Mouse (Mus musculus) left cerebral cortex, adult 11 months (tissue): ENCODE results near the gene Plpp3.

ENCODE experiments used
- DNase-seq: peaks from one replicate; pipeline ENCODE4 v3.0.0; 2022; ENCODE audit warnings: low spot score

Gene Plpp3

GRCm38 (mm10) chr4:105157276-105158168 lies at the start of gene Plpp3:
Plpp3 (plus strand) TSS chr4:105157347.
- DNase-seq, result peak; percentile 41

- DNase-seq, result no peak
These were observed 49.1 kb upstream of the Plpp3 start for GRCm38 (mm10) chr4:105107943-105108640.

- DNase-seq, result no peak
These were observed 48.4 kb upstream of the Plpp3 start for GRCm38 (mm10) chr4:105108641-105109198.

- peak; percentile 77 for DNase-seq
These were observed 47.8 kb upstream of the Plpp3 start, which contains the start of gene Prkaa2 for GRCm38 (mm10) chr4:105109199-105109989. Prkaa2 (minus strand) TSS chr4:105109890.

GRCm38 (mm10) chr4:105109990-105110683 lies 47.0 kb upstream of the Plpp3 start:
- peak; percentile 59 for DNase-seq

- DNase-seq, result no peak
These were observed 46.5 kb upstream of the Plpp3 start for GRCm38 (mm10) chr4:105110684-105111035.

- no peak for DNase-seq
These were observed 45.4 kb upstream of the Plpp3 start for GRCm38 (mm10) chr4:105111770-105112169.

- DNase-seq, result no peak
These were observed 44.1 kb upstream of the Plpp3 start for GRCm38 (mm10) chr4:105113042-105113441.

- no peak for DNase-seq
These were observed 43.7 kb upstream of the Plpp3 start for GRCm38 (mm10) chr4:105113468-105113867.

GRCm38 (mm10) chr4:105121081-105121480 lies 36.1 kb upstream of the Plpp3 start:
- no peak for DNase-seq

GRCm38 (mm10) chr4:105122429-105122828 lies 34.7 kb upstream of the Plpp3 start:
- no peak for DNase-seq

- no peak for DNase-seq
These were observed 27.9 kb upstream of the Plpp3 start for GRCm38 (mm10) chr4:105129212-105129611.

- no peak for DNase-seq
These were observed 25.3 kb upstream of the Plpp3 start for GRCm38 (mm10) chr4:105131756-105132314.

GRCm38 (mm10) chr4:105133350-105134050 lies 23.6 kb upstream of the Plpp3 start:
- DNase-seq, result no peak

GRCm38 (mm10) chr4:105149492-105149891 lies 7.7 kb upstream of the Plpp3 start:
- no peak for DNase-seq

GRCm38 (mm10) chr4:105151911-105152690 lies 5.0 kb upstream of the Plpp3 start:
- DNase-seq, result peak; percentile 69

- DNase-seq, result no peak
These were observed 3.9 kb upstream of the Plpp3 start for GRCm38 (mm10) chr4:105153227-105153626.

GRCm38 (mm10) chr4:105156281-105156680 lies 866 bp upstream of the Plpp3 start:
- no peak for DNase-seq

GRCm38 (mm10) chr4:105156955-105157275 lies 232 bp upstream of the Plpp3 start:
- no peak for DNase-seq

GRCm38 (mm10) chr4:105158169-105158555 lies 1.0 kb downstream of the Plpp3 start:
- DNase-seq, result no peak
